Comparison of ENCODE assay signal across 9 mouse cellular contexts in the genomic region with DNA sequence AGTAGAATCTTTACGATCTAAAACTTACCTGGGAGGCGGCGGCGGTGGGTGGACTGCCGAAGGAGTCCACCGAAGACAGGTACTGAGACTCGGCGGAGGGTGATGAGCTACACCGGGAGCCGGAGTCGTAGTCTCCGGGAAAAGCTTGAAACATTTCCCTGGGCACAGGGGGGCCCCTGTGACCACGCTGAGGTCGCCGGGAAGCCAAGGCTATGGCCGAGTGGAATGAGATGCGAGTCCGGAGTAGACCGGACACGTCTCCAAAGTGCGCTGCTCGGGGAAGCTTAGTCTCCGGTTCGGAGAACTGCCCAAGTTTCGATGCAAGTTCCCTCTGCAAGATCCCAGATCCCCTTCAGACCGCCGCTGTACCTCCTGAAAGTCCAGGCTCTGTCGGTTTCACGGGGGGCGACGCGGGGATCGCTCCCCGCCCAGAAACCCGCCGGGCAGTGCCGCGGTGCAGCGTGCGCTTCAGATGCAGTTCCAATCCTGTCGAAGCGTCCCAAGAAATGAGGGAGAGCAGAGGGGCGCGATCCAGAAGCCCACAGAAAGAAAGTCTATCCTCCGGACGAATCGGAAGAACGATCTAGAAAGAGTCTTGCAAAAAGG. TPM values are rescaled to one million over a fixed set of nuclear protein-coding genes. Genes with fewer than 3 reads are reported as not detected.
DNase-seq lines count a peak whose midpoint lies in the region; ATAC-seq and TF ChIP-seq lines count a peak whose summit lies in the region.
"Had no signal": no experiment of that assay in that cellular context is flagged by ENCODE, and none has a peak within 500 bp of the region (broad histone marks: within the 10 kb centered on the region; RNA-seq: fewer than 3 reads in every experiment).

No protein-coding gene starts in this region.

- DNase-seq in adrenal gland, postnatal 10 days, result peak; percentile 40
- DNase-seq in adrenal gland, postnatal 4 days (ENCODE audit: low spot score in 2 of 2), result no peak
- DNase-seq in thymus, adult 2 months, result peak; percentile 25
- no peak for DNase-seq in thymus, postnatal 36 days
- DNase-seq in urinary bladder, postnatal 36 days (ENCODE audit: low spot score in 2 of 2), result no peak
- DNase-seq in urinary bladder, postnatal 14 days (ENCODE audit: low spot score), result no peak

- H3K27ac ChIP-seq in thymus, adult 2 months (ENCODE audit: control insufficient read depth, insufficient read depth, low read length), result no peak overlapping the region
- H3K27ac ChIP-seq in limb, embryonic 12.5 days, result no peak overlapping the region
- H3K27ac ChIP-seq in small intestine, adult 2 months (ENCODE audit: insufficient read depth, low read depth, low read length), result no peak overlapping the region

- H3K36me3 ChIP-seq in thymus, adult 2 months (ENCODE audit: control insufficient read depth, insufficient read depth, low read length), result no peaks in the 10 kb centered on the region
- no peaks in the 10 kb centered on the region for H3K36me3 ChIP-seq in limb, embryonic 12.5 days
- H3K36me3 ChIP-seq in small intestine, adult 2 months (ENCODE audit: control insufficient read depth, insufficient read depth, low read length), result no peaks in the 10 kb centered on the region

- H3K4me1 ChIP-seq in thymus, adult 2 months (replicated peaks; ENCODE audit: control insufficient read depth, insufficient read depth, low read length), result peaks cover 22% of the 10 kb centered on the region
- H3K4me1 ChIP-seq in limb, embryonic 12.5 days (replicated peaks), result peaks cover 29% of the 10 kb centered on the region
- no peaks in the 10 kb centered on the region for H3K4me1 ChIP-seq in small intestine, adult 2 months (ENCODE audit: control insufficient read depth, insufficient read depth, insufficient read length, low read length)

- H3K9me3 ChIP-seq in limb, embryonic 12.5 days, result no peaks in the 10 kb centered on the region

- ATAC-seq in limb, embryonic 12.5 days (ENCODE audit: insufficient number of reproducible peaks, insufficient read depth, low FRiP score, low TSS enrichment, low read depth), result no peak

- H3K4me3 ChIP-seq in thymus, adult 2 months (ENCODE audit: control insufficient read depth, insufficient read depth, low read length), result peak overlapping the region; percentile 22
- H3K4me3 ChIP-seq in limb, embryonic 12.5 days (replicated peaks), result peak overlapping the region; percentile 66
- peak overlapping the region; percentile 76 for H3K4me3 ChIP-seq in small intestine, adult 2 months (ENCODE audit: low read depth, low read length)

- TF ChIP-seq POLR2A in thymus, adult 2 months (IDR thresholded peaks at IDR 0.05; ENCODE audit: control insufficient read depth, extremely low read depth, insufficient read depth, low read length, poor library complexity), result 0 out of 2 replicates have a peak, but pooled peaks have one; percentile 17
- no peak for TF ChIP-seq POLR2A in small intestine, adult 2 months (IDR thresholded peaks at IDR 0.05; ENCODE audit: low read depth, low read length)

- no peak for TF ChIP-seq CTCF in thymus, adult 2 months (IDR thresholded peaks at IDR 0.05; ENCODE audit: borderline replicate concordance, control insufficient read depth, extremely low read depth, insufficient read depth, low read length, poor library complexity)
- TF ChIP-seq CTCF in small intestine, adult 2 months (IDR thresholded peaks at IDR 0.05; ENCODE audit: extremely low read depth, insufficient read length, insufficient replicate concordance, low read depth, low read length), result no peak

- peaks cover 9% of the 10 kb centered on the region for H3K27me3 ChIP-seq in thymus, adult 2 months (ENCODE audit: control insufficient read depth, insufficient read depth, low read length)
- peaks cover 64% of the 10 kb centered on the region for H3K27me3 ChIP-seq in limb, embryonic 12.5 days
- H3K27me3 ChIP-seq in small intestine, adult 2 months (ENCODE audit: control insufficient read depth, insufficient read depth, low read length), result peaks cover 8% of the 10 kb centered on the region

- H3K4me2 ChIP-seq in limb, embryonic 12.5 days, result peak overlapping the region; percentile 98

- WGBS in thymus, adult 2 months, result under 1% methylated on average over 48 of the region's 48 CpGs
- 2% methylated on average over 48 of the region's 48 CpGs for WGBS in limb, embryonic 12.5 days
- WGBS in small intestine, adult 2 months, result under 1% methylated on average over 48 of the region's 48 CpGs

- H3K9ac ChIP-seq in limb, embryonic 12.5 days (replicated peaks), result peak overlapping the region; percentile 57

RNA-seq across cellular contexts. Expression of gene Fosb, which starts 0.5 kb away (rescaled TPM):
- total RNA-seq in adrenal gland, postnatal 10 days (2021), result 10 to 100 TPM in 1 of 2 experiments, 1 to 10 TPM in 1; 1.2 to 12.9 TPM
- under 1 TPM; 0.85 to 0.98 TPM for total RNA-seq in adrenal gland, postnatal 4 days (2021)
- polyA plus RNA-seq in thymus, adult 2 months (2012; rRNA removed), result 1.8 and 1.9 TPM in 2 replicates
- 0.18 and 0.20 TPM in 2 replicates for polyA plus RNA-seq in limb, embryonic 12.5 days (2016; fragmentation: Nextera tagmentation; extraction: Ambion mirVana)
- 1.7 and 16.7 TPM in 2 replicates for polyA plus RNA-seq in small intestine, adult 2 months (2012; rRNA removed)

RNA-seq across cellular contexts. Expression of gene Rtn2, which starts 27.0 kb away (rescaled TPM):
- total RNA-seq in adrenal gland, postnatal 10 days (2021), result 10 to 100 TPM; 20.2 to 59.7 TPM
- total RNA-seq in adrenal gland, postnatal 4 days (2021), result 10 to 100 TPM; 19.3 to 28.8 TPM
- 3.0 and 19.9 TPM in 2 replicates for polyA plus RNA-seq in thymus, adult 2 months (2012; rRNA removed)
- polyA plus RNA-seq in limb, embryonic 12.5 days (2016; fragmentation: Nextera tagmentation; extraction: Ambion mirVana), result 12.4 and 12.8 TPM in 2 replicates
- polyA plus RNA-seq in small intestine, adult 2 months (2012; rRNA removed), result 6.7 and 11.7 TPM in 2 replicates

RNA-seq across cellular contexts. Expression of gene Ppm1n, which starts 29.5 kb away (rescaled TPM):
- total RNA-seq in adrenal gland, postnatal 10 days (2021), result under 1 TPM in 1 of 2 experiments, not detected in 1; 0.30 TPM
- under 1 TPM in 1 of 2 experiments, not detected in 1; 0.39 TPM for total RNA-seq in adrenal gland, postnatal 4 days (2021)
- 0.57 and 0.63 TPM in 2 replicates for polyA plus RNA-seq in thymus, adult 2 months (2012; rRNA removed)
- polyA plus RNA-seq in limb, embryonic 12.5 days (2016; fragmentation: Nextera tagmentation; extraction: Ambion mirVana), result not detected in 2 replicates
- polyA plus RNA-seq in small intestine, adult 2 months (2012; rRNA removed), result 1.8 and 11.8 TPM in 2 replicates
- polyA plus RNA-seq: gonadal fat pad, adult 2 months had no signal

RNA-seq across cellular contexts. Expression of gene Ercc1, which starts 35.2 kb away (rescaled TPM):
- 10 to 100 TPM; 37.1 to 41.3 TPM for total RNA-seq in adrenal gland, postnatal 10 days (2021)
- 10 to 100 TPM; 38.6 to 45.2 TPM for total RNA-seq in adrenal gland, postnatal 4 days (2021)
- polyA plus RNA-seq in thymus, adult 2 months (2012; rRNA removed), result 62.3 and 63.6 TPM in 2 replicates
- 92.3 and 105 TPM in 2 replicates for polyA plus RNA-seq in limb, embryonic 12.5 days (2016; fragmentation: Nextera tagmentation; extraction: Ambion mirVana)
- 9.3 and 17.5 TPM in 2 replicates for polyA plus RNA-seq in small intestine, adult 2 months (2012; rRNA removed)

RNA-seq across cellular contexts. Expression of gene Vasp, which starts 37.8 kb away (rescaled TPM):
- total RNA-seq in adrenal gland, postnatal 10 days (2021), result 10 to 100 TPM; 73.9 to 77.2 TPM
- total RNA-seq in adrenal gland, postnatal 4 days (2021), result 10 to 100 TPM; 83.7 to 89.3 TPM
- 325 and 327 TPM in 2 replicates for polyA plus RNA-seq in thymus, adult 2 months (2012; rRNA removed)
- polyA plus RNA-seq in limb, embryonic 12.5 days (2016; fragmentation: Nextera tagmentation; extraction: Ambion mirVana), result 66.4 and 68.8 TPM in 2 replicates
- 183 and 517 TPM in 2 replicates for polyA plus RNA-seq in small intestine, adult 2 months (2012; rRNA removed)

Comparison
In these comparisons a context has a peak if more than half of its experiments do, and no peak if none do; other contexts are left out.
1. DNase-seq: peak in adrenal gland, postnatal 10 days (single experiment) and thymus, adult 2 months (single experiment); none in adrenal gland, postnatal 4 days (0 of 2), thymus, postnatal 36 days (0 of 2), urinary bladder, postnatal 36 days (0 of 2) and urinary bladder, postnatal 14 days (single experiment).
2. H3K4me3 ChIP-seq: peak in every context shown above with its lines; median percentile 76 in small intestine, adult 2 months; 66 in limb, embryonic 12.5 days; 22 in thymus, adult 2 months.